ENCODE assay signal across 21 mouse cellular contexts in the genomic region with DNA sequence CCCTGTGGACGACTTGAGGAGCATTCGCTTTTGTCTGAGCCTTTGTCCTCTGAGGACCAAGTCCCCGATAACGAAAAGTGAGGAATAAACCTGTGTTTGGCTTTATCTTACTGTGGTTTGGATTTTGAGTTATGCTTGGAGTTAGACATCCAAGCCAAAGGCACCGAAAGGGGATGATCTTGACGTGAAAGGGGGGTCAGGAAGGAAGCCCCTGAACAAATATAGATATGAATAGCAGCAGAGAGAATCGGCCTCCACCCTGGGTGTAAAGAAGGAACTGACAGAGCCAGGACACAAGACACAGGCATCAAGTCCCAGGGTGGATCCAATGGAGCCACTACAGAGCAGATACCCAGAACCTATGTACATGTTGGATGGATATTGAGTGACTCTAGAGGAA.
A peak's percentile ranks its signal among the peaks of the same experiment; 100 is the strongest.
DNase-seq lines count a peak whose midpoint lies in the region; ATAC-seq and TF ChIP-seq lines count a peak whose summit lies in the region.
"Had no signal": no experiment of that assay in that cellular context is flagged by ENCODE, and none has a peak within 500 bp of the region (broad histone marks: within the 10 kb centered on the region; RNA-seq: fewer than 3 reads in every experiment).

No protein-coding gene starts in this region.

- H3K79me2 ChIP-seq in heart, adult 2 months (replicated peaks; ENCODE audit: control insufficient read depth, insufficient read depth, low read length), result no peaks in the 10 kb centered on the region

- 0 out of 2 replicates have a peak, but pooled peaks have one; percentile 34 for TF ChIP-seq EP300 in heart, adult 2 months (IDR thresholded peaks at IDR 0.05; ENCODE audit: insufficient read depth, low read depth, low read length)

- H3K4me3 ChIP-seq in heart, adult 2 months, result no peak overlapping the region
- no peak overlapping the region for H3K4me3 ChIP-seq in heart, embryonic 11.5 days (ENCODE audit: low read depth, low read length)
- H3K4me3 ChIP-seq in kidney, embryonic 14.5 days (ENCODE audit: low read length), result no peak overlapping the region
- no peak overlapping the region for H3K4me3 ChIP-seq in midbrain, embryonic 10.5 days
- no peak overlapping the region for H3K4me3 ChIP-seq in midbrain, embryonic 13.5 days (replicated peaks)
- H3K4me3 ChIP-seq: forebrain, embryonic 12.5 days; hindbrain, embryonic 13.5 days; limb, embryonic 12.5 days; liver, embryonic 15.5 days; neural tube, embryonic 15.5 days had no signal

- H3K27me3 ChIP-seq in heart, adult 2 months (ENCODE audit: control insufficient read depth, insufficient read depth, low read length), result no peaks in the 10 kb centered on the region
- no peaks in the 10 kb centered on the region for H3K27me3 ChIP-seq in heart, embryonic 11.5 days (ENCODE audit: control insufficient read depth, insufficient read depth, low read length)
- no peaks in the 10 kb centered on the region for H3K27me3 ChIP-seq in kidney, embryonic 14.5 days (ENCODE audit: control insufficient read depth, insufficient read depth, low read length)
- H3K27me3 ChIP-seq in midbrain, embryonic 10.5 days (ENCODE audit: low read depth, poor library complexity, severe bottlenecking), result no peaks in the 10 kb centered on the region; the same call in 1 of the 2 replicates
- no peaks in the 10 kb centered on the region for H3K27me3 ChIP-seq in midbrain, embryonic 13.5 days
- H3K27me3 ChIP-seq: forebrain, embryonic 12.5 days; hindbrain, embryonic 13.5 days; neural tube, embryonic 15.5 days had no signal

- intact Hi-C loops in heart, adult 2 months (cut with DNase I), result no loop called here

- TF ChIP-seq CTCF in heart, adult 2 months (IDR thresholded peaks at IDR 0.05), result no peak

- peak overlapping the region; percentile 80 for H3K27ac ChIP-seq in heart, adult 2 months
- no peak overlapping the region for H3K27ac ChIP-seq in heart, embryonic 11.5 days (ENCODE audit: low read depth, low read length)
- no peak overlapping the region for H3K27ac ChIP-seq in kidney, embryonic 14.5 days (ENCODE audit: low read depth, low read length)
- H3K27ac ChIP-seq in midbrain, embryonic 10.5 days (replicated peaks), result no peak overlapping the region
- no peak overlapping the region for H3K27ac ChIP-seq in midbrain, embryonic 13.5 days
- H3K27ac ChIP-seq: forebrain, embryonic 12.5 days; hindbrain, embryonic 13.5 days; limb, embryonic 12.5 days; liver, embryonic 15.5 days; neural tube, embryonic 15.5 days had no signal

- no peak overlapping the region for H3K9ac ChIP-seq in heart, adult 2 months (ENCODE audit: low read depth, low read length)
- H3K9ac ChIP-seq in heart, embryonic 11.5 days (ENCODE audit: low read depth, low read length), result no peak overlapping the region
- no peak overlapping the region for H3K9ac ChIP-seq in kidney, embryonic 14.5 days (ENCODE audit: low read depth, low read length)
- no peak overlapping the region for H3K9ac ChIP-seq in midbrain, embryonic 13.5 days (replicated peaks)
- H3K9ac ChIP-seq: forebrain, embryonic 12.5 days; hindbrain, embryonic 13.5 days; limb, embryonic 12.5 days; liver, embryonic 15.5 days; neural tube, embryonic 15.5 days had no signal

- peak in 1 of 2 experiments; percentile 24 for DNase-seq in heart, adult 2 months
- peak; percentile 34 for DNase-seq in kidney, adult 9 months
- peak; percentile 8 for DNase-seq in midbrain, embryonic 10.5 days (ENCODE audit: low spot score)
- peak; percentile 44 for DNase-seq in lung, postnatal 25 days (ENCODE audit: low spot score)
- no peak for DNase-seq in layer of hippocampus, adult 9-10 months (ENCODE audit: low spot score)
- DNase-seq: cerebellum, adult 9-10 months; gastrocnemius, postnatal 10 days; heart, postnatal 10 days; layer of hippocampus, adult 9-11 months; midbrain, embryonic 14.5 days; thymus, postnatal 25 days had no signal

- no peak for ATAC-seq in heart, embryonic 11.5 days (replicated peaks; ENCODE audit: insufficient number of reproducible peaks, low FRiP score, low TSS enrichment)
- ATAC-seq in kidney, embryonic 14.5 days (ENCODE audit: low FRiP score, low TSS enrichment), result no peak
- no peak for ATAC-seq in midbrain, embryonic 13.5 days
- ATAC-seq: inflammation-experienced regulatory T-cells, adult 6 months had no signal

- peaks cover 5% of the 10 kb centered on the region; the same call in 1 of the 2 replicates for H3K36me3 ChIP-seq in heart, adult 2 months (ENCODE audit: control insufficient read depth, insufficient read depth, low read length)
- H3K36me3 ChIP-seq in heart, embryonic 11.5 days (ENCODE audit: control insufficient read depth, insufficient read depth, low read length), result no peaks in the 10 kb centered on the region
- H3K36me3 ChIP-seq in kidney, embryonic 14.5 days (ENCODE audit: control insufficient read depth, insufficient read depth, low read length), result no peaks in the 10 kb centered on the region
- H3K36me3 ChIP-seq in midbrain, embryonic 10.5 days, result no peaks in the 10 kb centered on the region
- no peaks in the 10 kb centered on the region for H3K36me3 ChIP-seq in midbrain, embryonic 13.5 days
- H3K36me3 ChIP-seq: forebrain, embryonic 12.5 days; G1E; hindbrain, embryonic 13.5 days; limb, embryonic 12.5 days; liver, embryonic 15.5 days; neural tube, embryonic 15.5 days had no signal

- no peaks in the 10 kb centered on the region for H3K9me3 ChIP-seq in heart, embryonic 11.5 days (replicated peaks; ENCODE audit: control insufficient read depth, low read length)
- H3K9me3 ChIP-seq in kidney, embryonic 14.5 days (ENCODE audit: control insufficient read depth, low read length), result no peaks in the 10 kb centered on the region
- H3K9me3 ChIP-seq in midbrain, embryonic 10.5 days (replicated peaks), result no peaks in the 10 kb centered on the region
- H3K9me3 ChIP-seq in midbrain, embryonic 13.5 days, result no peaks in the 10 kb centered on the region
- H3K9me3 ChIP-seq: forebrain, embryonic 12.5 days; G1E; hindbrain, embryonic 13.5 days; limb, embryonic 12.5 days; liver, embryonic 15.5 days; neural tube, embryonic 15.5 days had no signal

- 45% methylated on average over 7 of the region's 7 CpGs for WGBS in heart, adult 2 months
- WGBS in heart, embryonic 11.5 days (ENCODE audit: insufficient replicate concordance), result 64% methylated on average over 7 of the region's 7 CpGs
- WGBS in kidney, embryonic 14.5 days, result 84% methylated on average over 7 of the region's 7 CpGs
- 85% methylated on average over 7 of the region's 7 CpGs for WGBS in midbrain, embryonic 10.5 days
- WGBS in midbrain, embryonic 13.5 days, result 81% methylated on average over 7 of the region's 7 CpGs

- H3K4me1 ChIP-seq in heart, adult 2 months (ENCODE audit: control insufficient read depth, insufficient read depth, low read length), result peaks cover 7% of the 10 kb centered on the region
- 0 out of 2 replicates have a peak, but pooled peaks cover 3% of the 10 kb centered on the region for H3K4me1 ChIP-seq in heart, embryonic 11.5 days (ENCODE audit: control insufficient read depth, insufficient read depth, low read length)
- peaks cover 8% of the 10 kb centered on the region; the same call in 1 of the 2 replicates for H3K4me1 ChIP-seq in kidney, embryonic 14.5 days (ENCODE audit: control insufficient read depth, insufficient read depth, low read length)
- peaks cover 15% of the 10 kb centered on the region for H3K4me1 ChIP-seq in midbrain, embryonic 10.5 days
- H3K4me1 ChIP-seq in midbrain, embryonic 13.5 days (replicated peaks), result peaks cover 10% of the 10 kb centered on the region
- H3K4me1 ChIP-seq: liver, embryonic 15.5 days had no signal

- no peak overlapping the region for H3K4me2 ChIP-seq in heart, embryonic 11.5 days
- no peak overlapping the region for H3K4me2 ChIP-seq in kidney, embryonic 14.5 days (replicated peaks; ENCODE audit: low read depth, low read length)
- H3K4me2 ChIP-seq in midbrain, embryonic 13.5 days (replicated peaks), result no peak overlapping the region
- H3K4me2 ChIP-seq: forebrain, embryonic 12.5 days; hindbrain, embryonic 13.5 days; limb, embryonic 12.5 days; liver, embryonic 15.5 days; neural tube, embryonic 15.5 days had no signal

- TF ChIP-seq POLR2A in heart, adult 2 months (IDR thresholded peaks at IDR 0.05; ENCODE audit: insufficient read depth, low read depth, low read length), result peak; percentile 40; the same call in 1 of the 2 replicates
